Mouse (Mus musculus) embryonic facial prominence, embryonic 12.5 days (tissue): ENCODE results near the gene 2300009A05Rik. TPM values are rescaled to one million over a fixed set of nuclear protein-coding genes. Genes with fewer than 3 reads are reported as not detected.

Source experiments
- ATAC-seq: fragments of 200-750 bp; cut with Nextera tagmentation; 2 replicates; pipeline ENCODE4 v1.8.0; 2017; ENCODE audit not compliant: insufficient number of reproducible peaks, insufficient read depth, low FRiP score, low TSS enrichment
- H3K27ac ChIP-seq: fragments of 300-500 bp; sonication (generic); 2 replicates; pipeline ENCODE4 v1.5.1; 2016; ENCODE audit warnings: mild to moderate bottlenecking
- H3K27me3 ChIP-seq: fragments of 300-500 bp; sonication (generic); 2 replicates; pipeline ENCODE4 v1.6.1; 2016; ENCODE audit warnings: mild to moderate bottlenecking, moderate library complexity
- H3K36me3 ChIP-seq: fragments of 300-500 bp; sonication (generic); 2 replicates; pipeline ENCODE4 v1.6.1; 2016; ENCODE audit warnings: mild to moderate bottlenecking
- H3K4me1 ChIP-seq: fragments of 300-500 bp; sonication (generic); 2 replicates; pipeline ENCODE4 v1.6.1; 2016
- H3K4me2 ChIP-seq: fragments of 300-500 bp; sonication (generic); replicated peaks from 2 replicates; pipeline ENCODE4 v1.6.1; 2016; ENCODE audit warnings: mild to moderate bottlenecking, moderate library complexity
- H3K4me3 ChIP-seq: fragments of 300-500 bp; sonication (generic); 2 replicates; pipeline ENCODE4 v1.5.1; 2016; ENCODE audit warnings: mild to moderate bottlenecking
- H3K9ac ChIP-seq: fragments of 300-500 bp; sonication (generic); 2 replicates; pipeline ENCODE4 v1.6.1; 2016; ENCODE audit warnings: mild to moderate bottlenecking, moderate library complexity
- H3K9me3 ChIP-seq: fragments of 300-500 bp; sonication (generic); 2 replicates; pipeline ENCODE4 v1.6.1; 2016; ENCODE audit warnings: mild to moderate bottlenecking, moderate library complexity
- WGBS: fragments of 180-500 bp; shearing (Covaris S2); methylation state at CpG from one replicate; pipeline ENCODE4 v1.1.7; 2016; 5-methylcytosine and 5-hydroxymethylcytosine counted together
- polyA plus RNA-seq: library from polyadenylated mRNA; unstranded; fragments of >200 nt; fragmentation: Nextera tagmentation; extraction: Ambion mirVana; gene quantifications from 2 replicates; pipeline ENCODE4 v1.2.1, GENCODE M21; 2016

Gene 2300009A05Rik
- polyA plus RNA-seq, 1 experiment from 2014 or later: 38.8 TPM

GRCm38 (mm10) chr9:63346029-63346428, 53.0 kb downstream of the 2300009A05Rik start:
- Histone ChIP-seq H3K4me1 (no peaks in the 10 kb centered on the region; the same call in 1 of the 2 replicates), H3K4me3 (no peak overlapping the region), H3K4me2 (no peak overlapping the region), H3K27me3 (no peaks in the 10 kb centered on the region), H3K9ac (no peak overlapping the region), H3K36me3 (no peaks in the 10 kb centered on the region), H3K27ac (no peak overlapping the region), H3K9me3 (no peaks in the 10 kb centered on the region)
- 88% methylated on average over 6 of the region's 6 CpGs for WGBS
- no peak for ATAC-seq

Other genes with a start within 250 kb of the 2300009A05Rik start
- 43.7 and 43.9 TPM in 2 replicates for gene Map2k5, start 21.3 kb downstream of the 2300009A05Rik start, polyA plus RNA-seq
- gene Iqch, start 203.2 kb upstream of the 2300009A05Rik start, polyA plus RNA-seq: 0.08 and 0.14 TPM in 2 replicates
- gene Aagab, start 203.4 kb upstream of the 2300009A05Rik start, polyA plus RNA-seq: 28.7 and 28.9 TPM in 2 replicates